Mouse (Mus musculus) brain, embryonic 14.5 days (tissue): ENCODE data around the gene Mob3a.

Source experiments
- CTCF ChIP-seq: fragments of 200-500 bp; IDR thresholded peaks from 2 replicates; pipeline ENCODE4 v1.5.1; 2012; ENCODE audit warnings: inconsistent platforms, mild to moderate bottlenecking, moderate library complexity, borderline replicate concordance; ENCODE audit not compliant: insufficient read depth, insufficient read length; ENCODE audit errors: extremely low read depth
- POLR2A ChIP-seq: fragments of 200-500 bp; IDR thresholded peaks from 2 replicates; pipeline ENCODE4 v1.6.1; 2012; ENCODE audit warnings: mild to moderate bottlenecking, inconsistent platforms, borderline replicate concordance; ENCODE audit not compliant: poor library complexity, insufficient read depth, insufficient read length, severe bottlenecking; ENCODE audit errors: extremely low read depth

- TF ChIP-seq POLR2A (no peak), CTCF (peak; percentile 98)
Measured at GRCm38 (mm10) chr10:80747410-80747809, 45.6 kb upstream of the Mob3a start.
